Mouse (Mus musculus) spleen, adult 2 months (tissue): ENCODE measurements around the gene Shbg. TPM values are rescaled to one million over a fixed set of nuclear protein-coding genes. Genes with fewer than 3 reads are reported as not detected.

Experiments used
- DNase-seq, 2 experiments: peaks; one replicate each; pipeline versions ENCODE4 v3.0.0 to v3.0.0-alpha.2; 2012 to 2021; ENCODE audit warnings: low spot score in 2 of 2, low read depth in 1 of 2
- H3K27ac ChIP-seq: fragments of 200-500 bp; 2 replicates; pipeline ENCODE4 v1.5.1; 2012; ENCODE audit warnings: low read length, inconsistent platforms; ENCODE audit not compliant: insufficient read depth
- H3K27me3 ChIP-seq: fragments of 200-500 bp; 2 replicates; pipeline ENCODE4 v1.6.1; 2012; ENCODE audit warnings: mild to moderate bottlenecking, moderate library complexity, low read length, inconsistent platforms; ENCODE audit not compliant: control insufficient read depth, insufficient read depth
- H3K36me3 ChIP-seq: fragments of 200-500 bp; 2 replicates; pipeline ENCODE4 v1.6.1; 2012; ENCODE audit warnings: mild to moderate bottlenecking, low read length, inconsistent platforms; ENCODE audit not compliant: control insufficient read depth, insufficient read depth
- H3K4me1 ChIP-seq: fragments of 200-500 bp; 2 replicates; pipeline ENCODE4 v1.6.1; 2011; ENCODE audit warnings: inconsistent platforms; ENCODE audit not compliant: control insufficient read depth, insufficient read depth, insufficient read length
- H3K4me3 ChIP-seq: fragments of 200-500 bp; 2 replicates; pipeline ENCODE4 v1.5.1; 2011; ENCODE audit warnings: mild to moderate bottlenecking, inconsistent platforms; ENCODE audit not compliant: insufficient read depth, insufficient read length; ENCODE audit errors: extremely low read depth
- CTCF ChIP-seq: fragments of 200-500 bp; IDR thresholded peaks from 2 replicates; pipeline ENCODE4 v1.5.1; 2011; ENCODE audit warnings: mild to moderate bottlenecking, inconsistent platforms; ENCODE audit not compliant: insufficient read depth, insufficient read length, insufficient replicate concordance; ENCODE audit errors: extremely low read depth
- POLR2A ChIP-seq: fragments of 200-500 bp; IDR thresholded peaks from 2 replicates; pipeline ENCODE4 v1.6.1; 2011; ENCODE audit warnings: low read depth, low read length, inconsistent platforms
- WGBS: fragments of 180-500 bp; shearing (Covaris S2); methylation state at CpG from one replicate; pipeline ENCODE4 v1.1.7; 2018; 5-methylcytosine and 5-hydroxymethylcytosine counted together
- polyA plus RNA-seq: library from polyadenylated mRNA; depleted of rRNA; stranded (reverse); fragments of >200 nt; gene quantifications from 2 replicates; pipeline ENCODE4 v1.2.3, GENCODE M21; 2012

Gene Shbg
- polyA plus RNA-seq, 1 experiment: not detected

DNA sequence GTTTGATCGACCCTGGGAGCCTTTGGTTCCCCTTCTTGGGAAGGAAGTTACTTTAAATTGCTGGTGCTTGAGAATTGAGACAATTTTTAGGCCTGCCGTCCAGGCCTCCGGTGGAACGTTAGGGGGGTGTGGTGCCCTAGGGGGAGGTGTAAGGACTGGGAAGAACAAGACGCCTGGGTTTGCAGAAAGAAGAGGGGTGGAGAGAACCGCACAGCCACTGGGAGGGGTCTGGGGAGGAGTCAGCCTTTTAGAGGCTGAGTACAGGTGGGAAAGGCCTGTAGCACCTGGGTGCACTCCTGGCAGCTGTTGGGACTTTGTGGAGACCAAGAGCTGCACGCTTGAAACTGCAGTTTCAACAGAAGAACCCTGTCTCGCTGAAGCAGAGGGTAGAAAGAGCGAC lies 37.1 kb upstream of the Shbg start:
- 53% methylated on average over 9 of the region's 9 CpGs for WGBS
- peaks cover 45% of the 10 kb centered on the region for H3K36me3 ChIP-seq
- 0 out of 2 replicates have a peak overlapping the region, but pooled peaks have one; percentile 9 for H3K27ac ChIP-seq

GRCm38 (mm10) chr11:69653399-69653798 lies 35.7 kb upstream of the Shbg start:
- Histone ChIP-seq H3K27ac (no peak overlapping the region), H3K4me1 (no peaks in the 10 kb centered on the region), H3K27me3 (no peaks in the 10 kb centered on the region), H3K4me3 (no peak overlapping the region), H3K36me3 (peaks cover 48% of the 10 kb centered on the region)
- TF ChIP-seq POLR2A (no peak), CTCF (no peak)
- WGBS: 86% methylated on average over 5 of the region's 5 CpGs
- no peak for DNase-seq

More for the DNA sequence above, 37.1 kb upstream of the Shbg start:
- TF ChIP-seq CTCF (no peak), POLR2A (no peak)
- Histone ChIP-seq H3K27me3 (no peaks in the 10 kb centered on the region), H3K4me1 (no peaks in the 10 kb centered on the region), H3K4me3 (no peak overlapping the region)
- no peak for DNase-seq

DNA sequence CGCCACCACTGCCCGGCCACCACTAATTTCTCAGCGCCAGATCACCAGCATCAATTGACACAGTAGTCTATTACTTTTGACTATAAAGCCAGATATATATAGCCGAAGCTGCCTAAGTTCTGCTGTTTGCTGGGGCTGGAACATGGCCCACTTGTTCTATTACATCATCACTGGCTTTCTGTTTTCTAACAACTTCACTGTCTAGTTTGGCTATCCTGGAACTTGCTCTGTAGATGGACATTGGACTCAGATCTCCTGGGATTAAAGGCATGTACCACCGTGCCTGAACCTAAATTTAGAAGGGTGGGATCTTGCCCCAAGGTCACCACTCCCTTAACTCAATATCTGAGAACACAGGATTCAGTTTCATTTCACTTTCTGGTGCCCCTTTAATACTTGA lies 28.2 kb upstream of the Shbg start:
- Histone ChIP-seq H3K4me3 (no peak overlapping the region), H3K4me1 (no peaks in the 10 kb centered on the region), H3K27me3 (no peaks in the 10 kb centered on the region), H3K27ac (no peak overlapping the region), H3K36me3 (peaks cover 51% of the 10 kb centered on the region)
- TF ChIP-seq POLR2A: no peak
- TF ChIP-seq CTCF: no peak
- DNase-seq: no peak
- WGBS: 96% methylated on average over 5 of the region's 5 CpGs

DNA sequence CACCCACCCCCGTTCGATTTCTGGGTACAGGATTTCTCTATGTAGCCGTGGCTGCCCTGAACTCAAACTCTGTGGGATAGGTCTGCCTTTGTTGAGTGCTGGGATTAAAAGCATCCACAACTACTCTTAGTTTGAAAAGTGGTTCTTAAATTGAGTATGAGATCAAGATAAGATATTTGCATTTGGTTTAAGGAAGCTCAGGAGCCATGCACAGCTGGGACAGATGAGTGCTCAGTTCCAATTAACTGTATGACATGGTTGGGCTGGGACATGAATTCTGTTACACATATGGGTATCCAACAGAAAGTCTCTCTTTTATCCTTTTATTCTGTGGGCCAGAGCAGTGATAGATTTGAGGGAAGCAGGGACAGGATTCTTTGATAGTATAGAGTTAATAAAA lies 17.8 kb upstream of the Shbg start:
- DNase-seq: no peak
- Histone ChIP-seq H3K36me3 (peaks cover 7% of the 10 kb centered on the region), H3K4me1 (peaks cover 2% of the 10 kb centered on the region; the same call in 1 of the 2 replicates), H3K27ac (no peak overlapping the region), H3K27me3 (no peaks in the 10 kb centered on the region), H3K4me3 (no peak overlapping the region)
- TF ChIP-seq POLR2A: no peak
- TF ChIP-seq CTCF: no peak
- WGBS: 82% methylated on average over 3 of the region's 3 CpGs

DNA sequence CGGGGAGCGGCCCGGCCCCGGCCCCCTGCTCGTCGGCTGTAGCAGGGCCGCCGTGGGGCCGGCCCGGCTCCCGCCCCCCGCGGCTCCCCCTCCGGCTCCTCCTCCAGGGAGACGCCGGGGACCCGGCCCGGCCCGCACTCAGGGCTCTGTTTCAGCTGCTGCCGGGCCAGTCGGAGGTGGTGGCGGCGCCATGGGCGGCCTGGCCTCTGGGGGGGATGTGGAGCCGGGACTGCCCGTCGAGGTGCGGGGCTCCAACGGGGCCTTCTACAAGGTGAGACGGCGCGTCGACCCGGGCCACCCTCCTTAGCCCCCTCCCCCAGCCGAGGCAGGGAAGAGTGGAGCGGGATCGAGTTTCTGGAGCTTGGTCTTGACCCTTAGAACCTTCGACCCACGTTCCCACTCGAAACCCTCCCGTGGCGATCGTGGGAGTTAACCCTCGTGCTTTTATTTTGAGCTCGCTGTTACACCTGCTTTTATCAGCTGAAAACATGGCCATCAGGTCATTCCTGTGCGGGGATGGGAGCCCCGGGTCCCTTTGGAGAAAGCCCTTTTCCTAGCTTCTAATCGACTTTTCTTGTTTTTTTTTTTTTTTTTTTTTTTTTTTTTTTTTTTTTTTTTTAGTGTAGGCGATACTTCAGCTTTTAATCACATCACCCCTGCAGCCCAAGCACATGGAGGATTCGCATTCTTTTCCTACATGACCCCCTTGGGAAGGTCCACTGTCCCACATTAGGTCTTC lies 15.6 kb upstream of the Shbg start:
- DNase-seq: peak in 1 of 2 experiments; percentile 31
- H3K27me3 ChIP-seq: no peaks in the 10 kb centered on the region
- H3K4me3 ChIP-seq: peak overlapping the region; percentile 94
- no peaks in the 10 kb centered on the region for H3K36me3 ChIP-seq
- WGBS: 2% methylated on average over 36 of the region's 50 CpGs
- H3K27ac ChIP-seq: peak overlapping the region; percentile 76
- peaks cover 2% of the 10 kb centered on the region; the same call in 1 of the 2 replicates for H3K4me1 ChIP-seq
- no peak for TF ChIP-seq CTCF
- no peak for TF ChIP-seq POLR2A

DNA sequence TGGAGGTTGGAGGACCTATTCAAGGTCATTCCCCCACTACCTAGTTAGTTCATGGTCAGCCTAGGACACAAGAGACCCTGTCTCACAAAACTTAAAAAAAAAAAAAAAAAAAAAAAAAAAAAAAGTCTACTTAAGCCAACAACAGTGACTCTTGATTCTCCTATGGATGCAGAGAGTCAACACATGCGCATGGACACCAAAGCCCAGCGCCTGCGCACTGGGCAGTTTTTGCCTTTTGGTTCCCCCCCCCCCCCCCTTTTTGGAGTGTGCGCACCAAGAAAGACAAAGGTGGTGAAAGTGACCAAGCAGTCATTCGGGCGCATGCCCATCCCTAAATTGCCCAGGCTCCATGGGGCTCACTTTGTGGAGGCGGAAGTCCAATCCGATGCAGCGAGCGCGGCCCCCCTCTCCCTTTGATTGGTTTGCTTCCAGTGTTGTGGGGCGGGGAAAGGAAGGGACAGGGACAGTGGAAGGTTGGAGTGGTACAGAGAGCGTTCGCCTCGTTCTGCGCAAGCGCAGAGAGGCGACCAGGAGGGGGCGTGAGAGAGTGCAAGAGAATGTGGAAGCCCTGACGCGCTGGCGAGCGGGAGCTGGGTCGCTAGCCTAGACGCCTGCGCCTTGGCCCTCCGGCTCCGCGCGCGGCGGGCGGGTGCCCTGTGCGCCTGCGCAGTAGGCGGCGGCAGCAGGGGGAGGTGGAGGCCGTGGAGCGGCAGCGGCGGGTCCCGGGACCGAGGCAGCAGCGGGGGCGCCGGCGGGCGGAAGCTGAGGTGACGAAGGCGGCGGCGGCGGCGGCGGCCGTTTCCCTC lies 14.8 kb upstream of the Shbg start, which contains the start of gene Fxr2:
Fxr2 (plus strand) TSS at position 707 of the 806 bp plus-strand sequence.
- TF ChIP-seq CTCF (peak; percentile 72; the same call in 1 of the 2 replicates), POLR2A (0 out of 2 replicates have a peak, but pooled peaks have one; percentile 37)
- DNase-seq: peak; percentile 97 to 99
- Histone ChIP-seq H3K4me3 (peak within 1 kb of the TSS; percentile 94), H3K27me3 (no peaks in the 10 kb centered on the region), H3K27ac (peak within 1 kb of the TSS; percentile 95), H3K36me3 (no peaks in the 10 kb centered on the region), H3K4me1 (peaks cover 2% of the 10 kb centered on the region; the same call in 1 of the 2 replicates)
- 1% methylated on average over 47 of the region's 56 CpGs for WGBS
